Mouse (Mus musculus) testis, adult 2 months (tissue): ENCODE data around the gene Arhgap45.

ENCODE experiments used
- CTCF ChIP-seq: fragments of 200-500 bp; IDR thresholded peaks from 2 replicates; pipeline ENCODE4 v1.5.1; 2012; ENCODE audit warnings: low read depth, mild to moderate bottlenecking, inconsistent platforms, low read length, moderate library complexity; ENCODE audit not compliant: control insufficient read depth, insufficient read depth, insufficient replicate concordance
- POLR2A ChIP-seq: fragments of 200-500 bp; IDR thresholded peaks from 2 replicates; pipeline ENCODE4 v1.6.1; 2012; ENCODE audit warnings: low read depth, mild to moderate bottlenecking, inconsistent platforms, low read length, moderate library complexity; ENCODE audit not compliant: control insufficient read depth

DNA sequence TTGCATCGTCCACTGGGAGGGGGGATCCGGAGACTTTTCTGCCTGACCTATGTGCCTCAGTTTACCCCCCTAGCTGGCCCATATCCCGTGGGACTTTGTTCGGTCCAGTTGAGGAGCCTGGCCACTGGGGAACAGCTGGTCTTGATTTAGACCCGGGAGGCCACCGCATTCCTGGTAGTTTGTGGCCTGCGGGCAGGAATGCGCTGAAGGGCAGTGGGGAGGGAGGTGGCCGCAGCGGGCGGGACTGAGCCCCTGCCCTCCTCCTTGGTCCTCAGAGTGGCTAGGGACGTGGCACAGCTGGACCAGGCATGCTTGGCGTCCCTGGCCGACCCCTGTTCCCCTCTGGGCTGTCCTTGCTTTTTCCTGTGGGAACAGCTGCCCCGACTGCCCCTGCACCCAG, 26.6 kb upstream of the Arhgap45 start:
- TF ChIP-seq POLR2A, result no peak
- TF ChIP-seq CTCF, result no peak
